Mouse (Mus musculus): ENCODE results near the gene Itih5. TPM values are rescaled to one million over a fixed set of nuclear protein-coding genes. Genes with fewer than 3 reads are reported as not detected.

The Itih5 gene
- polyA plus RNA-seq, 1 experiment from 2014 or later: 3.5 TPM

- H3K36me3 ChIP-seq: no peaks in the 10 kb centered on the region
- no peak overlapping the region for H3K27ac ChIP-seq (replicated peaks)
- H3K27me3 ChIP-seq (replicated peaks): peaks cover 25% of the 10 kb centered on the region; the same call in 1 of the 2 replicates
- no peak overlapping the region for H3K4me2 ChIP-seq
- no peak overlapping the region for H3K9ac ChIP-seq
- no peak overlapping the region for H3K4me3 ChIP-seq
- no peak for ATAC-seq (ENCODE audit: extremely low read depth, insufficient number of reproducible peaks, low FRiP score, low TSS enrichment)
- no peaks in the 10 kb centered on the region for H3K4me1 ChIP-seq
- no peaks in the 10 kb centered on the region for H3K9me3 ChIP-seq
- WGBS: 0% methylated on average over 1 of the region's 1 CpGs
These were observed 135.5 kb downstream of the Itih5 start for GRCm38 (mm10) chr2:10288881-10289280.

GRCm38 (mm10) chr2:10290115-10290514 is 136.7 kb downstream of the Itih5 start:
- Histone ChIP-seq H3K36me3 (no peaks in the 10 kb centered on the region), H3K27ac (replicated peaks) (no peak overlapping the region), H3K4me1 (no peaks in the 10 kb centered on the region), H3K9ac (no peak overlapping the region), H3K4me3 (no peak overlapping the region), H3K27me3 (replicated peaks) (peaks cover 23% of the 10 kb centered on the region; the same call in 1 of the 2 replicates), H3K9me3 (no peaks in the 10 kb centered on the region), H3K4me2 (no peak overlapping the region)
- WGBS: 83% methylated on average over 7 of the region's 7 CpGs
- no peak for ATAC-seq (ENCODE audit: extremely low read depth, insufficient number of reproducible peaks, low FRiP score, low TSS enrichment)

- Histone ChIP-seq H3K36me3 (no peaks in the 10 kb centered on the region), H3K4me2 (no peak overlapping the region)
- WGBS: 53% methylated on average over 10 of the region's 10 CpGs
These were observed 140.3 kb downstream of the Itih5 start for GRCm38 (mm10) chr2:10293556-10294206.

GRCm38 (mm10) chr2:10295908-10296307 is 142.5 kb downstream of the Itih5 start:
- Histone ChIP-seq H3K27ac (replicated peaks) (no peak overlapping the region), H3K9ac (0 out of 2 replicates have a peak overlapping the region, but pooled peaks have one; percentile 28), H3K27me3 (replicated peaks) (peaks cover 15% of the 10 kb centered on the region), H3K9me3 (no peaks in the 10 kb centered on the region), H3K4me2 (peak overlapping the region; percentile 47), H3K36me3 (no peaks in the 10 kb centered on the region), H3K4me1 (peaks cover 4% of the 10 kb centered on the region; the same call in 1 of the 2 replicates), H3K4me3 (peak overlapping the region; percentile 13; the same call in 1 of the 2 replicates)
- ATAC-seq (ENCODE audit: extremely low read depth, insufficient number of reproducible peaks, low FRiP score, low TSS enrichment): no peak
- WGBS: 9% methylated on average over 11 of the region's 11 CpGs

More at GRCm38 (mm10) chr2:10293556-10294206, 140.3 kb downstream of the Itih5 start:
- Histone ChIP-seq H3K9ac (no peak overlapping the region), H3K27me3 (replicated peaks) (peaks cover 12% of the 10 kb centered on the region; the same call in 1 of the 2 replicates), H3K4me1 (no peaks in the 10 kb centered on the region), H3K27ac (replicated peaks) (no peak overlapping the region), H3K9me3 (no peaks in the 10 kb centered on the region), H3K4me3 (no peak overlapping the region)
- no peak for ATAC-seq (ENCODE audit: extremely low read depth, insufficient number of reproducible peaks, low FRiP score, low TSS enrichment)

GRCm38 (mm10) chr2:10300244-10300643 is 146.9 kb downstream of the Itih5 start:
- no peak for ATAC-seq (ENCODE audit: extremely low read depth, insufficient number of reproducible peaks, low FRiP score, low TSS enrichment)
- WGBS: 47% methylated on average over 7 of the region's 7 CpGs
- Histone ChIP-seq H3K27me3 (replicated peaks) (peaks cover 12% of the 10 kb centered on the region), H3K36me3 (no peaks in the 10 kb centered on the region), H3K4me2 (no peak overlapping the region), H3K9ac (no peak overlapping the region), H3K27ac (replicated peaks) (no peak overlapping the region), H3K9me3 (no peaks in the 10 kb centered on the region), H3K4me1 (peaks cover 4% of the 10 kb centered on the region; the same call in 1 of the 2 replicates), H3K4me3 (no peak overlapping the region)

GRCm38 (mm10) chr2:10300771-10301170 is 147.4 kb downstream of the Itih5 start:
- Histone ChIP-seq H3K4me3 (peak overlapping the region; percentile 18; the same call in 1 of the 2 replicates), H3K9me3 (no peaks in the 10 kb centered on the region), H3K36me3 (no peaks in the 10 kb centered on the region), H3K27me3 (replicated peaks) (peaks cover 12% of the 10 kb centered on the region), H3K9ac (peak overlapping the region; percentile 47; the same call in 1 of the 2 replicates), H3K4me2 (peak overlapping the region; percentile 60), H3K27ac (replicated peaks) (no peak overlapping the region), H3K4me1 (peaks cover 4% of the 10 kb centered on the region; the same call in 1 of the 2 replicates)
- peak; percentile 63; the same call in 1 of the 2 replicates for ATAC-seq (ENCODE audit: extremely low read depth, insufficient number of reproducible peaks, low FRiP score, low TSS enrichment)
- 36% methylated on average over 10 of the region's 10 CpGs for WGBS

- peaks cover 12% of the 10 kb centered on the region for H3K27me3 ChIP-seq (replicated peaks)
- ATAC-seq (ENCODE audit: extremely low read depth, insufficient number of reproducible peaks, low FRiP score, low TSS enrichment): no peak
- H3K27ac ChIP-seq (replicated peaks): no peak overlapping the region
- no peaks in the 10 kb centered on the region for H3K9me3 ChIP-seq
- H3K9ac ChIP-seq: no peak overlapping the region
- peaks cover 4% of the 10 kb centered on the region; the same call in 1 of the 2 replicates for H3K4me1 ChIP-seq
- H3K4me2 ChIP-seq: no peak overlapping the region
- H3K36me3 ChIP-seq: no peaks in the 10 kb centered on the region
- no peak overlapping the region for H3K4me3 ChIP-seq
- 38% methylated on average over 3 of the region's 3 CpGs for WGBS
These were observed 148.0 kb downstream of the Itih5 start for GRCm38 (mm10) chr2:10301391-10301790.

GRCm38 (mm10) chr2:10301997-10302396 is 148.6 kb downstream of the Itih5 start:
- Histone ChIP-seq H3K4me3 (no peak overlapping the region), H3K36me3 (no peaks in the 10 kb centered on the region), H3K27ac (replicated peaks) (no peak overlapping the region), H3K9ac (no peak overlapping the region), H3K4me1 (peaks cover 4% of the 10 kb centered on the region; the same call in 1 of the 2 replicates), H3K27me3 (replicated peaks) (peaks cover 12% of the 10 kb centered on the region), H3K9me3 (no peaks in the 10 kb centered on the region), H3K4me2 (no peak overlapping the region)
- ATAC-seq (ENCODE audit: extremely low read depth, insufficient number of reproducible peaks, low FRiP score, low TSS enrichment): no peak
- 88% methylated on average over 9 of the region's 9 CpGs for WGBS

- H3K27ac ChIP-seq (replicated peaks): no peak overlapping the region
- no peak overlapping the region for H3K4me3 ChIP-seq
- H3K4me2 ChIP-seq: no peak overlapping the region
- no peaks in the 10 kb centered on the region for H3K9me3 ChIP-seq
- peaks cover 11% of the 10 kb centered on the region; the same call in 1 of the 2 replicates for H3K27me3 ChIP-seq (replicated peaks)
- peaks cover 4% of the 10 kb centered on the region; the same call in 1 of the 2 replicates for H3K4me1 ChIP-seq
- no peak overlapping the region for H3K9ac ChIP-seq
- no peaks in the 10 kb centered on the region for H3K36me3 ChIP-seq
- WGBS: 58% methylated on average over 3 of the region's 3 CpGs
- no peak for ATAC-seq (ENCODE audit: extremely low read depth, insufficient number of reproducible peaks, low FRiP score, low TSS enrichment)
These were observed 151.5 kb downstream of the Itih5 start for GRCm38 (mm10) chr2:10304911-10305310.

Other genes with a start within 250 kb of the Itih5 start
- gene Taf3, start 105.0 kb upstream of the Itih5 start, polyA plus RNA-seq (2015; fragmentation: Nextera tagmentation; extraction: Ambion mirVana): 8.0 and 8.8 TPM in 2 replicates
- gene Atp5c1, start 73.1 kb upstream of the Itih5 start, polyA plus RNA-seq (2015; fragmentation: Nextera tagmentation; extraction: Ambion mirVana): 1,110 and 1,235 TPM in 2 replicates
- 17.7 and 18.2 TPM in 2 replicates for gene Kin, start 73.0 kb upstream of the Itih5 start, polyA plus RNA-seq (2015; fragmentation: Nextera tagmentation; extraction: Ambion mirVana)
- gene Itih2, start 22.2 kb upstream of the Itih5 start, polyA plus RNA-seq (2015; fragmentation: Nextera tagmentation; extraction: Ambion mirVana): 1.2 and 8.3 TPM in 2 replicates
- gene Sfmbt2, start 216.9 kb downstream of the Itih5 start, polyA plus RNA-seq (2015; fragmentation: Nextera tagmentation; extraction: Ambion mirVana): 1.3 and 1.4 TPM in 2 replicates